Mouse (Mus musculus) hindbrain, embryonic 12.5 days (tissue): ENCODE data around the gene Ccdc34. TPM values are rescaled to one million over a fixed set of nuclear protein-coding genes. Genes with fewer than 3 reads are reported as not detected.

ENCODE experiments used
- ATAC-seq: fragments of 200-750 bp; cut with Nextera tagmentation; 2 replicates; pipeline ENCODE4 v1.8.0; 2017; ENCODE audit warnings: moderate TSS enrichment; ENCODE audit not compliant: low FRiP score
- H3K27ac ChIP-seq: fragments of 300-500 bp; sonication (generic); 2 replicates; pipeline ENCODE4 v1.5.1; 2016; ENCODE audit warnings: mild to moderate bottlenecking
- H3K27me3 ChIP-seq: fragments of 300-500 bp; sonication (generic); 2 replicates; pipeline ENCODE4 v1.6.1; 2016; ENCODE audit warnings: mild to moderate bottlenecking
- H3K36me3 ChIP-seq: fragments of 300-500 bp; sonication (generic); 2 replicates; pipeline ENCODE4 v1.6.1; 2016; ENCODE audit warnings: mild to moderate bottlenecking
- H3K4me1 ChIP-seq: fragments of 300-500 bp; sonication (generic); 2 replicates; pipeline ENCODE4 v1.6.1; 2016
- H3K4me2 ChIP-seq: fragments of 300-500 bp; sonication (generic); replicated peaks from 2 replicates; pipeline ENCODE4 v1.6.1; 2016; ENCODE audit warnings: mild to moderate bottlenecking
- H3K4me3 ChIP-seq: fragments of 300-500 bp; sonication (generic); 2 replicates; pipeline ENCODE4 v1.5.1; 2016; ENCODE audit warnings: mild to moderate bottlenecking
- H3K9ac ChIP-seq: fragments of 300-500 bp; sonication (generic); 2 replicates; pipeline ENCODE4 v1.6.1; 2016; ENCODE audit warnings: mild to moderate bottlenecking, moderate library complexity
- H3K9me3 ChIP-seq: fragments of 300-500 bp; sonication (generic); replicated peaks from 2 replicates; pipeline ENCODE4 v1.6.1; 2016; ENCODE audit warnings: mild to moderate bottlenecking
- WGBS: fragments of 180-500 bp; shearing (Covaris S2); methylation state at CpG from one replicate; pipeline ENCODE4 v1.1.7; 2016; 5-methylcytosine and 5-hydroxymethylcytosine counted together
- polyA plus RNA-seq: library from polyadenylated mRNA; unstranded; fragments of >200 nt; fragmentation: Nextera tagmentation; extraction: Ambion mirVana; gene quantifications from 2 replicates; pipeline ENCODE4 v1.2.1, GENCODE M21; 2016

The Ccdc34 gene
- polyA plus RNA-seq, 1 experiment from 2014 or later = 47.5 TPM

- no peak overlapping the region for H3K9ac ChIP-seq
- H3K4me1 ChIP-seq = no peaks in the 10 kb centered on the region
- 89% methylated on average over 4 of the region's 4 CpGs for WGBS
- ATAC-seq = no peak
- H3K4me2 ChIP-seq = no peak overlapping the region
- H3K4me3 ChIP-seq = no peak overlapping the region
- H3K27me3 ChIP-seq = no peaks in the 10 kb centered on the region
- no peaks in the 10 kb centered on the region for H3K9me3 ChIP-seq
- no peak overlapping the region for H3K27ac ChIP-seq
- H3K36me3 ChIP-seq = no peaks in the 10 kb centered on the region
These were observed 196.7 kb downstream of the Ccdc34 start for GRCm38 (mm10) chr2:110214278-110214677.

- Histone ChIP-seq H3K27ac (no peak overlapping the region), H3K9me3 (no peaks in the 10 kb centered on the region), H3K4me2 (no peak overlapping the region), H3K4me3 (no peak overlapping the region), H3K27me3 (no peaks in the 10 kb centered on the region), H3K9ac (no peak overlapping the region), H3K36me3 (no peaks in the 10 kb centered on the region), H3K4me1 (no peaks in the 10 kb centered on the region)
- no peak for ATAC-seq
- 68% methylated on average over 9 of the region's 9 CpGs for WGBS
These were observed 197.5 kb downstream of the Ccdc34 start for GRCm38 (mm10) chr2:110214991-110215684.

- Histone ChIP-seq H3K27me3 (no peaks in the 10 kb centered on the region), H3K4me3 (no peak overlapping the region), H3K4me2 (no peak overlapping the region), H3K36me3 (no peaks in the 10 kb centered on the region), H3K9me3 (no peaks in the 10 kb centered on the region), H3K27ac (no peak overlapping the region), H3K9ac (no peak overlapping the region), H3K4me1 (no peaks in the 10 kb centered on the region)
- no peak for ATAC-seq
- 80% methylated on average over 3 of the region's 3 CpGs for WGBS
These were observed 198.1 kb downstream of the Ccdc34 start for GRCm38 (mm10) chr2:110215685-110216058.

- Histone ChIP-seq H3K9ac (no peak overlapping the region), H3K27me3 (no peaks in the 10 kb centered on the region), H3K4me2 (no peak overlapping the region), H3K4me3 (no peak overlapping the region), H3K4me1 (no peaks in the 10 kb centered on the region), H3K9me3 (no peaks in the 10 kb centered on the region), H3K27ac (no peak overlapping the region), H3K36me3 (no peaks in the 10 kb centered on the region)
- 75% methylated on average over 1 of the region's 1 CpGs for WGBS
- ATAC-seq = no peak
These were observed 202.9 kb downstream of the Ccdc34 start for GRCm38 (mm10) chr2:110220492-110220891.

GRCm38 (mm10) chr2:110222793-110223192 is 205.2 kb downstream of the Ccdc34 start:
- WGBS = 93% methylated on average over 2 of the region's 2 CpGs

More at GRCm38 (mm10) chr2:110222793-110223192, 205.2 kb downstream of the Ccdc34 start:
- Histone ChIP-seq H3K4me2 (no peak overlapping the region), H3K9ac (no peak overlapping the region), H3K4me1 (no peaks in the 10 kb centered on the region), H3K36me3 (no peaks in the 10 kb centered on the region), H3K4me3 (no peak overlapping the region), H3K9me3 (no peaks in the 10 kb centered on the region), H3K27me3 (no peaks in the 10 kb centered on the region), H3K27ac (no peak overlapping the region)
- ATAC-seq = no peak

Other genes starting within 250 kb of the Ccdc34 start
- gene Lin7c, start 127.0 kb upstream of the Ccdc34 start, polyA plus RNA-seq = 160 and 177 TPM in 2 replicates
- 17.4 and 18.3 TPM in 2 replicates for gene Lgr4, start 100.2 kb upstream of the Ccdc34 start, polyA plus RNA-seq